Mouse (Mus musculus): ENCODE data around the gene Vasp. TPM values are rescaled to one million over a fixed set of nuclear protein-coding genes. Genes with fewer than 3 reads are reported as not detected.

Gene Vasp
- polyA plus RNA-seq, 1 experiment from 2014 or later = 62.3 TPM

DNA sequence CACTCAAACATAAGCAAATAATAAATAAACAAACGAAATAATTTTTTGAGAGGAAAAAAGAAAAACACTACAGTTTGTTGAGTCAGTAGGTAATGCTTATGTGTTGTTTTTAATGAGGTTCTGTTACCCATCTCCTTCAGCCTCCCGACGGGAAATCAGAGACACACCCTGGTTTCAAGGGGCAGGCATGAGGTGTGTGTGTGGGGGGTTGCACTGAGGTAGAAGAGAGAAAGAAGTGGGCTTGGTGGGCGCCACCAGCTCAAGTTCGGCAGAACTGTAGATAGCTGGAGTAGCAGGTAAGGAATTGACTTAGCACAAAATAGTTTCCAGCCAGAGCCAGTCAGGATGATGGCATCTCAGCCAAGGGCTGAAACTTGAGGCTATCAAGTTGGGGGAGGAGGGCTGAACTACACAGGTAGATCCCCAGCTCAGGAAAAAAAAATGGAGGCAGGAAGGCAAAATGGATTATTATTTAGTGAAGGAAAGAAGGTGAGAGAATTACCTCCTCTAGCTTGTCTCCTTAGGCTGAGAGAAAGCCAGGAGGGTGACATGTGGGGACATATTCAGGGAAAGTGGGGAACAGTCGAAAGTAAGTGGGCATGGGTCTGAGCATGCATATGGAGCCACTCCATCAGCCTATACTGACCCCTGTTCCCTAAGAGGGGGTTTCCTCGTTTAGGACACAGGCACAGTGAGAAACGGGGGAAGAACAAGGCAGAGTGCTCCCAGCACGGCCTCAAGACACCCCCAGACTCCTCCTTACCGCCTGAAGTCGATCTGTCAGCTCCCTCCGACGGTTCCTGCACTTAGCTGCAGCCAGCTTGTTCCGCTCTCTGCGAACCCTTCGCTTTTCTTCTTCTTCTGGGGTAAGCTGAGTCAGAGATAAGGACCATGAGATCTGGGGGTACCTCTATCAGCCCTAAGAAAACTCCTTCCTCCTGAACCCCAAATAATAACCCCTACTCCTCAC is 34.5 kb upstream of the Vasp start:
- Histone ChIP-seq H3K9ac (ENCODE audit: low read length) (no peak overlapping the region), H3K27me3 (ENCODE audit: control insufficient read depth, insufficient read depth, low read length) (peaks cover 62% of the 10 kb centered on the region), H3K36me3 (ENCODE audit: control insufficient read depth, insufficient read depth, low read length) (no peaks in the 10 kb centered on the region), H3K4me1 (ENCODE audit: control insufficient read depth, insufficient read depth, low read length) (peaks cover 9% of the 10 kb centered on the region), H3K4me3 (ENCODE audit: low read depth, low read length) (no peak overlapping the region), H3K9me3 (ENCODE audit: control insufficient read depth, low read length) (no peaks in the 10 kb centered on the region), H3K4me2 (ENCODE audit: low read depth, severe bottlenecking) (no peak overlapping the region), H3K27ac (replicated peaks; ENCODE audit: low read depth, low read length) (no peak overlapping the region)
- DNase-seq (ENCODE audit: low spot score) (no peak), ATAC-seq (ENCODE audit: insufficient number of reproducible peaks, low FRiP score, low TSS enrichment, low read depth) (no peak)
- 52% methylated on average over 16 of the region's 16 CpGs for WGBS

- no peak overlapping the region for H3K27ac ChIP-seq (replicated peaks; ENCODE audit: low read depth, low read length)
- peaks cover 62% of the 10 kb centered on the region for H3K27me3 ChIP-seq (ENCODE audit: control insufficient read depth, insufficient read depth, low read length)
- 16% methylated on average over 6 of the region's 6 CpGs for WGBS
- no peak overlapping the region for H3K9ac ChIP-seq (ENCODE audit: low read length)
- no peak for DNase-seq (ENCODE audit: low spot score)
- no peaks in the 10 kb centered on the region for H3K36me3 ChIP-seq (ENCODE audit: control insufficient read depth, insufficient read depth, low read length)
- ATAC-seq (ENCODE audit: insufficient number of reproducible peaks, low FRiP score, low TSS enrichment, low read depth) = no peak
- no peak overlapping the region for H3K4me3 ChIP-seq (ENCODE audit: low read depth, low read length)
- peak overlapping the region; percentile 39; the same call in 1 of the 2 replicates for H3K4me2 ChIP-seq (ENCODE audit: low read depth, severe bottlenecking)
- peaks cover 9% of the 10 kb centered on the region for H3K4me1 ChIP-seq (ENCODE audit: control insufficient read depth, insufficient read depth, low read length)
- no peaks in the 10 kb centered on the region for H3K9me3 ChIP-seq (ENCODE audit: control insufficient read depth, low read length)
These were observed 33.8 kb upstream of the Vasp start for GRCm38 (mm10) chr7:19305413-19305735.

GRCm38 (mm10) chr7:19304501-19305412 is 33.1 kb upstream of the Vasp start:
- Histone ChIP-seq H3K4me2 (ENCODE audit: low read depth, severe bottlenecking) (peak overlapping the region; percentile 39), H3K36me3 (ENCODE audit: control insufficient read depth, insufficient read depth, low read length) (no peaks in the 10 kb centered on the region), H3K9ac (ENCODE audit: low read length) (no peak overlapping the region), H3K4me3 (ENCODE audit: low read depth, low read length) (peak overlapping the region; percentile 21), H3K4me1 (ENCODE audit: control insufficient read depth, insufficient read depth, low read length) (peaks cover 9% of the 10 kb centered on the region), H3K27ac (replicated peaks; ENCODE audit: low read depth, low read length) (no peak overlapping the region), H3K9me3 (ENCODE audit: control insufficient read depth, low read length) (no peaks in the 10 kb centered on the region), H3K27me3 (ENCODE audit: control insufficient read depth, insufficient read depth, low read length) (peaks cover 62% of the 10 kb centered on the region)
- ATAC-seq (ENCODE audit: insufficient number of reproducible peaks, low FRiP score, low TSS enrichment, low read depth) = no peak
- no peak for DNase-seq (ENCODE audit: low spot score)
- WGBS = 3% methylated on average over 48 of the region's 48 CpGs

GRCm38 (mm10) chr7:19303770-19304169 is 32.2 kb upstream of the Vasp start:
- Histone ChIP-seq H3K9ac (ENCODE audit: low read length) (no peak overlapping the region), H3K4me3 (ENCODE audit: low read depth, low read length) (no peak overlapping the region), H3K36me3 (ENCODE audit: control insufficient read depth, insufficient read depth, low read length) (no peaks in the 10 kb centered on the region), H3K9me3 (ENCODE audit: control insufficient read depth, low read length) (no peaks in the 10 kb centered on the region), H3K27me3 (ENCODE audit: control insufficient read depth, insufficient read depth, low read length) (peaks cover 62% of the 10 kb centered on the region), H3K4me2 (ENCODE audit: low read depth, severe bottlenecking) (peak overlapping the region; percentile 10), H3K4me1 (ENCODE audit: control insufficient read depth, insufficient read depth, low read length) (peaks cover 4% of the 10 kb centered on the region; the same call in 1 of the 2 replicates), H3K27ac (replicated peaks; ENCODE audit: low read depth, low read length) (no peak overlapping the region)
- 0% methylated on average over 16 of the region's 16 CpGs for WGBS
- ATAC-seq (ENCODE audit: insufficient number of reproducible peaks, low FRiP score, low TSS enrichment, low read depth) (no peak), DNase-seq (ENCODE audit: low spot score) (peak; percentile 91)

GRCm38 (mm10) chr7:19303046-19303305 is 31.4 kb upstream of the Vasp start:
- no peaks in the 10 kb centered on the region for H3K9me3 ChIP-seq (ENCODE audit: control insufficient read depth, low read length)
- no peaks in the 10 kb centered on the region for H3K36me3 ChIP-seq (ENCODE audit: control insufficient read depth, insufficient read depth, low read length)
- DNase-seq (ENCODE audit: low spot score) (no peak), ATAC-seq (ENCODE audit: insufficient number of reproducible peaks, low FRiP score, low TSS enrichment, low read depth) (no peak)
- H3K4me3 ChIP-seq (ENCODE audit: low read depth, low read length) = no peak overlapping the region
- peaks cover 62% of the 10 kb centered on the region for H3K27me3 ChIP-seq (ENCODE audit: control insufficient read depth, insufficient read depth, low read length)
- WGBS = 73% methylated on average over 12 of the region's 12 CpGs
- H3K9ac ChIP-seq (ENCODE audit: low read length) = no peak overlapping the region
- H3K4me2 ChIP-seq (ENCODE audit: low read depth, severe bottlenecking) = no peak overlapping the region
- H3K4me1 ChIP-seq (ENCODE audit: control insufficient read depth, insufficient read depth, low read length) = peaks cover 4% of the 10 kb centered on the region; the same call in 1 of the 2 replicates
- no peak overlapping the region for H3K27ac ChIP-seq (replicated peaks; ENCODE audit: low read depth, low read length)

DNA sequence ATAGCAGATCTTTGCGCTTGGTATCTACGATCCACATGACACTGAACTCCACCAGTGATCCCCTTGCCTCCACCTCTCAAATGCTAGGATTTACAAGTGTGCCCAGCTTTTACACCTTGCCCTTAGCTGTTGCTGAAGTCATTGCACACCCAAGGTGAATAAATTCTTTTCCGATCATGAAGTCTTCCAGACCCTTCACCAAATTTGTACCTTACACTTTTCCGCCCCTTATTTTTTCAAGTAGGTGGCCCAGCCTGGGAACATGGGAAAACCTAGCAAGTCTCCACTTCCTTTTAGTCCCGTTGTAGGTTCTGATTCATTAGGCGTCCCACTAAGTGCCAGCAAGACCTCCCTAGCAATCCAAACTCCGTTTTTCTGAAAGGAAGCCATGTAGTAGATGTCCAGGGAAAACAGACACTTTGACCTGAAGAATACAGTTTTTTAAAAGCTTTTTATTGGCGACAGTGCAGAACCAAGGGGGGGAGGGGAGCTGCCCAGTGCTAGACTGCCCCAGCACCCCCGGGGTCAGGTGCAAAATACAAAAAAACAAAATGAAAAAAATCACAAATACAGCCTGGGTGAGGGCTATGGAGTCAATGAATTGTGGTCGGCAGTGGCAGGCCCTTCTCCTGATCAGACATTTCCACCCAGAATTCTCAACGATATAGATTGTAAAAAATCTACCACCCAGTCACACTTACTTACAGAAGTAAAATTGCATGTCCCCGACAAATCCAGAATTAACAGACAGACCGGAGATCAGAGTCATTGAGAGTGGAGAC is 30.8 kb upstream of the Vasp start:
- no peaks in the 10 kb centered on the region for H3K9me3 ChIP-seq (ENCODE audit: control insufficient read depth, low read length)
- H3K4me3 ChIP-seq (ENCODE audit: low read depth, low read length) = no peak overlapping the region
- H3K27me3 ChIP-seq (ENCODE audit: control insufficient read depth, insufficient read depth, low read length) = peaks cover 58% of the 10 kb centered on the region
- no peak overlapping the region for H3K4me2 ChIP-seq (ENCODE audit: low read depth, severe bottlenecking)
- WGBS = 49% methylated on average over 13 of the region's 13 CpGs
- no peak overlapping the region for H3K9ac ChIP-seq (ENCODE audit: low read length)
- H3K36me3 ChIP-seq (ENCODE audit: control insufficient read depth, insufficient read depth, low read length) = no peaks in the 10 kb centered on the region
- DNase-seq (ENCODE audit: low spot score) = no peak
- no peak for ATAC-seq (ENCODE audit: insufficient number of reproducible peaks, low FRiP score, low TSS enrichment, low read depth)
- H3K4me1 ChIP-seq (ENCODE audit: control insufficient read depth, insufficient read depth, low read length) = no peaks in the 10 kb centered on the region
- no peak overlapping the region for H3K27ac ChIP-seq (replicated peaks; ENCODE audit: low read depth, low read length)

DNA sequence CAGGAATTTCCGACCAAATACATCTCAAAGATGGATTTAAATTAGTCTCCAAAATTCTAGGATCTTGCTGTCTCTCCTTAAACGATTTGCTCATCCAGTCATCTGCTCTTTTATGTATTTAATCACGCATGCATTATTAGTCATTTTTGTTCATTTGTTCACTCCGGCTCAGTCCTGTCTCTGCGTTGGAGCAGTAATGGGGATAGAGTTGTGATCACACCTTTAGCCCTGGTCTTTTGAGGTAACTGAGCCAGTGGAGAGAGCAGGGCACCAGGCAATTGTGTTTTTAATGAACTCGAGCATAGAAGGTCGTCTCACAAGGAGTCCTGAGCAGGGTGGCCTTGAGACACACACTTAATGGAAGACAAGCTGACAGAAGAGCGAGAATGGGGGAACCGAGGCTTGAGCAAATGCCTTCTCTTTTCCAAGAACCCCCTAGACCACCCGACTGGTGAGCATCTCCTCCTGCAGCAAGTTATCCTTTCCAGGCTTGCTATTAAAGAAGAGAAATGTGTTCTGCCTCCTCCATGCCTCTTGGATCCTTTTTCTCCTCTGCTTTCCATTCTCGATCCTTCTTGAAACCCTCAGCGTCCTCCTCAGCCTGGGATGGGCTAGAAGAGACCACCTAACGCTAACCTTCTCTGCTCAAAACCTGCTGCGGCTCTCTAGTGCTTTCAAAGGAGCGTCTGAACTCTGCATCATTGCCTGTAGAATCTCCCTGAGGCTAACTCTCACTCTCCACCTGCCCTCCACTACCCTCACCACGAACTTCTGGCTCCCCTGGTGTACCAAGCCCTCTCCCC is 30.0 kb upstream of the Vasp start:
- H3K4me1 ChIP-seq (ENCODE audit: control insufficient read depth, insufficient read depth, low read length) = no peaks in the 10 kb centered on the region
- H3K27ac ChIP-seq (replicated peaks; ENCODE audit: low read depth, low read length) = no peak overlapping the region
- H3K27me3 ChIP-seq (ENCODE audit: control insufficient read depth, insufficient read depth, low read length) = peaks cover 52% of the 10 kb centered on the region
- H3K4me2 ChIP-seq (ENCODE audit: low read depth, severe bottlenecking) = peak overlapping the region; percentile 21; the same call in 1 of the 2 replicates
- no peak overlapping the region for H3K9ac ChIP-seq (ENCODE audit: low read length)
- WGBS = 11% methylated on average over 16 of the region's 16 CpGs
- no peaks in the 10 kb centered on the region for H3K36me3 ChIP-seq (ENCODE audit: control insufficient read depth, insufficient read depth, low read length)
- H3K9me3 ChIP-seq (ENCODE audit: control insufficient read depth, low read length) = no peaks in the 10 kb centered on the region
- ATAC-seq (ENCODE audit: insufficient number of reproducible peaks, low FRiP score, low TSS enrichment, low read depth) (no peak), DNase-seq (ENCODE audit: low spot score) (no peak)
- peak overlapping the region; percentile 28; the same call in 1 of the 2 replicates for H3K4me3 ChIP-seq (ENCODE audit: low read depth, low read length)
